Mouse (Mus musculus) midbrain, embryonic 14.5 days (tissue): ENCODE data around the gene Echs1. TPM values are rescaled to one million over a fixed set of nuclear protein-coding genes. Genes with fewer than 3 reads are reported as not detected.

Source experiments
- ATAC-seq: fragments of 200-750 bp; cut with Nextera tagmentation; 2 replicates; pipeline ENCODE4 v1.8.0; 2017; ENCODE audit warnings: moderate number of reproducible peaks, moderate library complexity; ENCODE audit not compliant: low FRiP score, low TSS enrichment
- DNase-seq: peaks from one replicate; pipeline ENCODE4 v3.0.0-alpha.2; 2015
- H3K27ac ChIP-seq: fragments of 300-500 bp; sonication (generic); replicated peaks from 2 replicates; pipeline ENCODE4 v1.5.1; 2014; ENCODE audit warnings: mild to moderate bottlenecking, low read depth, low read length, moderate library complexity
- H3K27me3 ChIP-seq: fragments of 300-500 bp; sonication (generic); 2 replicates; pipeline ENCODE4 v1.6.1; 2014; ENCODE audit warnings: low read length, control low read depth, mixed read lengths; ENCODE audit not compliant: control insufficient read depth, insufficient read depth
- H3K36me3 ChIP-seq: fragments of 300-500 bp; sonication (generic); 2 replicates; pipeline ENCODE4 v1.6.1; 2014; ENCODE audit warnings: low read length, control low read depth; ENCODE audit not compliant: control insufficient read depth, insufficient read depth
- H3K4me1 ChIP-seq: fragments of 300-500 bp; sonication (generic); 2 replicates; pipeline ENCODE4 v1.6.1; 2014; ENCODE audit warnings: mild to moderate bottlenecking, antibody characterized with exemption, low read length, control low read depth; ENCODE audit not compliant: control insufficient read depth, insufficient read depth
- H3K4me2 ChIP-seq: fragments of 300-500 bp; sonication (generic); 2 replicates; pipeline ENCODE4 v1.6.1; 2014; ENCODE audit warnings: mild to moderate bottlenecking, low read length, moderate library complexity
- H3K4me3 ChIP-seq: fragments of 300-500 bp; sonication (generic); replicated peaks from 2 replicates; pipeline ENCODE4 v1.5.1; 2014; ENCODE audit warnings: low read depth, low read length
- H3K9ac ChIP-seq: fragments of 300-500 bp; sonication (generic); replicated peaks from 2 replicates; pipeline ENCODE4 v1.6.1; 2014; ENCODE audit warnings: mild to moderate bottlenecking, low read length, moderate library complexity
- H3K9me3 ChIP-seq: fragments of 300-500 bp; sonication (generic); 2 replicates; pipeline ENCODE4 v1.6.1; 2016; ENCODE audit warnings: low read length, control low read depth, mixed read lengths; ENCODE audit not compliant: control insufficient read depth
- WGBS: fragments of 180-500 bp; shearing (Covaris S2); extraction: QIAGEN DNeasy Blood & Tissue Kit; methylation state at CpG from one replicate; pipeline ENCODE4 v1.1.7; 2014; 5-methylcytosine and 5-hydroxymethylcytosine counted together
- polyA plus RNA-seq: library from polyadenylated mRNA; unstranded; fragments of >200 nt; fragmentation: Nextera tagmentation; extraction: Ambion mirVana; gene quantifications from 2 replicates; pipeline ENCODE4 v1.2.1, GENCODE M21; 2014

Gene Echs1
- polyA plus RNA-seq, 1 experiment from 2014 or later, result 129 TPM

DNA sequence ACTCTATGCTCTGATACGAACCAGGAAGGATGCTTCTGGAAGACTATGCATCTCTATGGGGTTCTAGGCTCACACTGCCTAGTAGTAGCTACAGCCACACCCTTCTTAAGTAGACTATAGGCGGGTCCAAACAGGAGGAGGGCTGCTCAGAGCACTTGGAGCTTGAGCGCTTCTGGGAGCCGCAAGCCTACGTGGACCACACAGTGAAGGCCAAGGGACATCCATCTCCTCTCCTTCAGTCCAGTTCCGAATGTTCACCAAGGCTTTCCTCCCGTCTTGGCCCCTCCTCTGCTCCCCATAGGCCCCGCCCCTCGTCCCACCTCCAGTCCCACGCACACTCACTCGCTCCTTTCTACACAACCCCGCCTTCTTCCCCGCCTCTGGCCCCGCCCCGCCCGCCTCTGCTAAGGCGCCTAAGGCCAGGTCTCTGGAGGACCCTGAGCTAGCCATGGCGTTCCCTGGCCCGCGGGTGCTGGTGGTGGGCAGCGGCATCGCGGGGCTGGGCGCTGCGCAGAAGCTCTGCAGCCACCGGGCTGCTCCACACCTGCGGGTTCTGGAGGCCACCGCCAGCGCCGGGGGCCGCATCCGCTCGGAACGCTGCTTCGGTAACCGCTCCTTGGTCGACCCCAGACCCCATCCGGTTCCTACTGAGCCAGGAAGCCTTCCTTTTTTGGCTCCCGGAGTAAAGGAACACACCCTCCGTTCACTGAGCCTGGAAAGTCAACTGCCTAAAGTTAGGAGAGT is 9.2 kb upstream of the Echs1 start:
- H3K9ac ChIP-seq, result peak overlapping the region; percentile 80
- DNase-seq (peak; percentile 90), ATAC-seq (peak; percentile 94)
- H3K4me3 ChIP-seq, result peak overlapping the region; percentile 65
- H3K27me3 ChIP-seq, result no peaks in the 10 kb centered on the region
- H3K36me3 ChIP-seq, result no peaks in the 10 kb centered on the region
- 2% methylated on average over 40 of the region's 40 CpGs for WGBS
- H3K4me2 ChIP-seq, result peak overlapping the region; percentile 82
- H3K4me1 ChIP-seq, result peaks cover 7% of the 10 kb centered on the region; the same call in 1 of the 2 replicates
- H3K9me3 ChIP-seq, result no peaks in the 10 kb centered on the region
- no peak overlapping the region for H3K27ac ChIP-seq

DNA sequence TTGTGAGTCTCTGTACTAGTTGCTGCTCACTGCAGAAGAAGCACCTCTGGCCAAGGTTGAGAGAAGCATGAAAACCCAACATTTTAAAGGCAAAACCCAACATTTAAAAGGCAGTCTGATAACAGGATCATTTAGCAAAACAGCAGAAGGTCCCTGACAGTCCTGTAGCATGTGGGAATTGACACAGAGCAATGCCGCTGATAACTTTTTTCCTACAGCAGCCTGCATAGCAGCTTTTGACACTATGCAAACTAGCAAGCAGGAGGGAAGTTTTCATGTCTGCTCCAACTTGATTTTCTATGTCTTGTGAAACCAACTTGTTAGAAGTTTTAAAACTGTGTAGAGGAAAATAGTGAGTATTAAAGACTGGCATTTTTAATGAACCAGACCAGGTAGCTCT is 8.1 kb upstream of the Echs1 start:
- no peak overlapping the region for H3K4me2 ChIP-seq
- no peaks in the 10 kb centered on the region for H3K27me3 ChIP-seq
- H3K36me3 ChIP-seq, result no peaks in the 10 kb centered on the region
- no peak overlapping the region for H3K4me3 ChIP-seq
- peaks cover 7% of the 10 kb centered on the region; the same call in 1 of the 2 replicates for H3K4me1 ChIP-seq
- no peak overlapping the region for H3K27ac ChIP-seq
- no peak for DNase-seq
- H3K9ac ChIP-seq, result no peak overlapping the region
- no peak for ATAC-seq
- 98% methylated on average over 1 of the region's 1 CpGs for WGBS
- no peaks in the 10 kb centered on the region for H3K9me3 ChIP-seq

DNA sequence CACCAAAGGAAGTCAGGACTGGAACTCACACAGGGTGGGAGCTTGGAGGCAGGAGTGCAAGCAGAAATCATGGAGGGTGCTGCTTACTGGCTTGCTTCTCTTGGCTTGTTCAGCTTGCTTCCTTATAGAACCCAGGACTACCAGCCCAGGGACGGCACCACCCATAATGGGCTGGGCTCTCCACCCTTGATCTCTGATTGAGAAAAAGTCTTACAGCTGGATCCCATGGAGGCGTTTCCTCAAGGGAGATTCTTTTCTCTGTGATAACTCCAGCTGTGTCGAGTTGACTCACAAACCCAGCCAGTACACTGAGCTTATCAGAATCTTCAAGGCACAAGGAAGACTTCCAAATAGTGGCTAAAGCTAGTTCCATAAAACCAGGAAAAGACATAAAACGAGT is 6.5 kb upstream of the Echs1 start:
- DNase-seq (no peak), ATAC-seq (no peak)
- H3K9ac ChIP-seq, result no peak overlapping the region
- H3K4me3 ChIP-seq, result no peak overlapping the region
- no peaks in the 10 kb centered on the region for H3K36me3 ChIP-seq
- peaks cover 7% of the 10 kb centered on the region; the same call in 1 of the 2 replicates for H3K4me1 ChIP-seq
- no peak overlapping the region for H3K27ac ChIP-seq
- WGBS, result 28% methylated on average over 4 of the region's 4 CpGs
- no peak overlapping the region for H3K4me2 ChIP-seq
- H3K9me3 ChIP-seq, result no peaks in the 10 kb centered on the region
- no peaks in the 10 kb centered on the region for H3K27me3 ChIP-seq

DNA sequence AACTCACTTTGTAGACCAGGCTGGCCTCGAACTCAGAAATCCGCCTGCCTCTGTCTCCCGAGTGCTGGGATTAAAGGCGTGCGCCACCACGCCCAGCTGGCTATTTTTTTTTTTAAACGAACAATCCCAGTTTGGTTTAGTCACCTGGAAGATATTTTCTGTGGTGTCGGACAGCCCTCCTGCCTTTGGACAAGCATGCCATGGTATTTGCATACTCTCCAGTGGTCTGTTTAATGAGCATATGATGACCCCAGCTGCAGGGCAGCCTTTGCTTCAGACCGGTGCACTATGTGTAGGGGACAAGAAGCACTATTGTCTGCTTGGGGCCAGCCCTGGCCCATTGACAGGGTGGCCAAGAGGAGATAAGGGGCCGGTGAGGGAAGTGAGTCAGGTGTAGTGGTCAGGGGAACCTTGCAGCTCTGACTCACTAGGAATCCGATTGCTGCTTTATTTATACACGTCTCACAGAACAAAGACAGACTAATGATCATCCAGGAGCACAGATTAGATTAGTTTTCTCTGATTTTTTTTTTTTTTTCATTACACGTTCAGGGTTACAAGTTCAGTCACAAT is 5.1 kb upstream of the Echs1 start:
- Histone ChIP-seq H3K4me1 (peaks cover 13% of the 10 kb centered on the region; the same call in 1 of the 2 replicates), H3K9ac (no peak overlapping the region), H3K4me3 (no peak overlapping the region), H3K27me3 (no peaks in the 10 kb centered on the region), H3K9me3 (no peaks in the 10 kb centered on the region), H3K4me2 (no peak overlapping the region), H3K36me3 (no peaks in the 10 kb centered on the region), H3K27ac (no peak overlapping the region)
- no peak for ATAC-seq
- no peak for DNase-seq
- 79% methylated on average over 12 of the region's 13 CpGs for WGBS

DNA sequence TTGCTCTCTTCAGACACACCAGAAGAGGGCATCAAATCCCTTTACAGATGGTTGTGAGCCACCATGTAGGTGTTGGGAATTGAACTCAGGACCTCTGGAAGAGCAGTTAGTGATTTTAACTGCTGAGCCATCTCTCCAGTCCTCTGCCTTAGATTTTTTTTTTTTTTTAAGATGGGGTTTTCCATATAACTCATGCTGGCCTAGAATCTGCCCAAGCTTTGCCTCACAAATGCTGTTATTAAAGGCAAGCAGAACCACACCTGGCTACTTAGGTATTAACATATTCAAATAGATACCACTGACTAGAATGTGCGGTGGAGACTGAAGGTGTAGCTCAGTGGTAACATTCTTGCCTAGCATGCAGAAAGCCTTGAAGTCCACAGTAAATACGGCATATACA is 4.2 kb upstream of the Echs1 start:
- H3K4me3 ChIP-seq, result no peak overlapping the region
- ATAC-seq (no peak), DNase-seq (no peak)
- H3K4me2 ChIP-seq, result no peak overlapping the region
- H3K27ac ChIP-seq, result no peak overlapping the region
- H3K9me3 ChIP-seq, result no peaks in the 10 kb centered on the region
- H3K36me3 ChIP-seq, result no peaks in the 10 kb centered on the region
- H3K4me1 ChIP-seq, result peaks cover 12% of the 10 kb centered on the region; the same call in 1 of the 2 replicates
- no peaks in the 10 kb centered on the region for H3K27me3 ChIP-seq
- WGBS, result 89% methylated on average over 2 of the region's 2 CpGs
- H3K9ac ChIP-seq, result no peak overlapping the region

DNA sequence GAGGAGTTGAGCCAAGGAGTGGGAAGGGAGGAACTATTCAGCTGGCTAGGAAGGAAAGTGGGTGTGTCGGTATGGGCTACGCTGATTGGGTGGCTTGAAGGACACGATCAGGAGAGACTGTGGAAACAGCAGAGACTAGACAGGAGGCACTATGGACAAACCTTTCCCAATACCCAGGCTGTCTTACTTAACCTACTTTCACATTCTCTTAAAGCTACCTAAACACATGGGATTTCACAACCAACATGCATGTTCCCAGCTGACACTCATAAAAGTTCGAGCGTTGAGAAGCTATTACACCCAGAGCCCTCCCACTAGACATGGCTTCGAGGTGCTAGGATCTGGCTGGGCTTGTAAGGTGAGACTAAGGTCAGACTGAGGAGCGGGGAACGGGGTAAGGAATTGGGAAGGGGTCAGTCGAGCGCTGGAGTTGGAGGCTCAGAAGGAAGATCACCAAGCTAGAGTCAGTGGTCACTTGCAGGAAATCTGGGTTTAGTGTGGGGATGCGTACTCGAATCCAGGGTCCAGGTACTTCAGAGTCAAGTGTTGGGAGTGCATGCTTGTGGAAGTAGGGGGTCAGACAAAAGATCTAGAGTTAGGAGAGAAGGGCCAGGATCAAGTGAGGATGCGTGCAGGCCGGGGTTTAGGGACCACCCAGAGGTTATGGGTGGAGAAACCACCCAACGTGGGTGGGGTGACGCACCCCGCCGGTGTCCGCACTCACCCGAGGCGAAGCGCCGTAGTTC is 520 bp downstream of the Echs1 start, which contains the start of gene Paox:
Gene Paox (plus strand): TSS at position 217 of the 746 bp plus-strand sequence.
- peak within 1 kb of the TSS; percentile 80 for H3K4me2 ChIP-seq
- H3K36me3 ChIP-seq, result peaks cover 22% of the 10 kb centered on the region
- peaks cover 11% of the 10 kb centered on the region; the same call in 1 of the 2 replicates for H3K4me1 ChIP-seq
- no peaks in the 10 kb centered on the region for H3K9me3 ChIP-seq
- ATAC-seq, result peak; percentile 55
- H3K27me3 ChIP-seq, result no peaks in the 10 kb centered on the region
- H3K27ac ChIP-seq, result peak within 1 kb of the TSS; percentile 83
- WGBS, result 5% methylated on average over 23 of the region's 23 CpGs
- peak within 1 kb of the TSS; percentile 70 for H3K4me3 ChIP-seq
- H3K9ac ChIP-seq, result peak within 1 kb of the TSS; percentile 93
- DNase-seq, result peak; percentile 66

DNA sequence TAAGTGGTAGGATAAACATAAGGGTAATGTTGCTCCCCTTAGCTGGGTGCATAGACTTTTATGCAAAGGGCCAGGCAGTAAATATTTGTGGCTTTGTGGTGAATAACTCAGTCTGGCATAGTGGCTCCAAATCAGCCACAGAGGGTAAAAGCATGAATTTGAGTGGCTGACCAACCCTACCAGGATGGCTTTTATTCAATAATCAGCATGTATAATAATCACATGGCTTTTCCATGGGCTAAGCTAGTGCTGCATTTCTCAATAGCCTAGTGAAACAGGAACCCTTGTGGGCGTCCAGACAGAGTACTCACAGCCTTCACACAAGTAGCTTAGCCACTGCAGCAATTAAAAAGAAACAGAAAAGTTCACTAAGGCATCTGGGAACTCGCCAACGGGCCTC is 4.3 kb downstream of the Echs1 start:
- Histone ChIP-seq H3K36me3 (peaks cover 58% of the 10 kb centered on the region), H3K9me3 (no peaks in the 10 kb centered on the region), H3K27ac (no peak overlapping the region), H3K9ac (no peak overlapping the region), H3K27me3 (no peaks in the 10 kb centered on the region), H3K4me3 (no peak overlapping the region), H3K4me1 (peaks cover 7% of the 10 kb centered on the region; the same call in 1 of the 2 replicates), H3K4me2 (no peak overlapping the region)
- no peak for DNase-seq
- WGBS, result 74% methylated on average over 3 of the region's 3 CpGs
- ATAC-seq, result no peak

DNA sequence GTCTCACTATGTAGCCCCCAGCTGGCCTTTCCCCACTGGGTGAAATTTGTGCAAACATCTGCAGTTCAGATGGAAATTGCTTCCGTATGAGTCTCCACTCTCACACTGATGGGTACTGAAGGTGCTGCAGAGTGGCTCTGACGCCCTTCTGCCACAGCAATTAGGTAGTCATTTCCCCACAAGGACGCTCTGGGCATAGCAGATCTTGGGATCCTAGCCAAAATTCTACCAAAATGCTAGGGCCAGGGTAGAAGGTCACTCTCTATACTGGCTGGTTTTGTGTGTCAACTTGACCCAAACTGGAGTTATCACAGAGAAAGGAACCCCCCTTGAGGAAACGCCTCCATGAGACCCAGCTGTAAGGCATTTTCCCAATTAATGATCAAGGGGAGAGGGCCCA is 12.3 kb downstream of the Echs1 start:
- H3K4me2 ChIP-seq, result no peak overlapping the region
- 90% methylated on average over 4 of the region's 4 CpGs for WGBS
- no peak for ATAC-seq
- no peak for DNase-seq
- H3K9me3 ChIP-seq, result no peaks in the 10 kb centered on the region
- no peak overlapping the region for H3K9ac ChIP-seq
- no peaks in the 10 kb centered on the region for H3K27me3 ChIP-seq
- H3K4me1 ChIP-seq, result peaks cover 8% of the 10 kb centered on the region
- H3K4me3 ChIP-seq, result no peak overlapping the region
- H3K27ac ChIP-seq, result no peak overlapping the region
- H3K36me3 ChIP-seq, result peaks cover 37% of the 10 kb centered on the region
